Mouse (Mus musculus) CH12F3 (cell line): Measurements from ENCODE around the gene Uspl1.

ENCODE experiments used
- in situ Hi-C: fragments of 300-500 bp; cut with MboI; formaldehyde crosslinking; loops from 2 replicates; pipeline ENCODE4 v1.14.3; 2020; ENCODE audit warnings: low sequenced_read_pairs

Uspl1 gene

DNA sequence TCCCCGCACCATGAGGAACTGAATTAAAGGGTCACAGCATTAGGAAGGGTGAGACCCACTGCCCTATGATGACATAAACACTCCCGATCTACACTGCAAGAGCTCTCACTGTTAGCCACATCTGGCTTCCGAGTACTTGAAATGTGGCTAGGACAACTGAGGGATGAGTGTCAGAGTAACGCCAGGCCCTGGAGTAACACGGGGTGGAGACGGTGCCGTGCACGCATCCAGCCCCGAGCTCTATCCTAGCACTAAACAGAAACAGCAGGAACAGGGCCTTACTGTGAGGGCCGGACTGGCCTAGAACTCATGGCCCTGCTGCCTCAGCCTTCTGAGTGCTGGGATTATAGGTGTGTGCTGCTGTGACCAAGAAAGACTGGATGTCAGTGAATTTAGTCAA is 18.1 kb upstream of the Uspl1 start:
- in situ Hi-C loops = no loop called here

DNA sequence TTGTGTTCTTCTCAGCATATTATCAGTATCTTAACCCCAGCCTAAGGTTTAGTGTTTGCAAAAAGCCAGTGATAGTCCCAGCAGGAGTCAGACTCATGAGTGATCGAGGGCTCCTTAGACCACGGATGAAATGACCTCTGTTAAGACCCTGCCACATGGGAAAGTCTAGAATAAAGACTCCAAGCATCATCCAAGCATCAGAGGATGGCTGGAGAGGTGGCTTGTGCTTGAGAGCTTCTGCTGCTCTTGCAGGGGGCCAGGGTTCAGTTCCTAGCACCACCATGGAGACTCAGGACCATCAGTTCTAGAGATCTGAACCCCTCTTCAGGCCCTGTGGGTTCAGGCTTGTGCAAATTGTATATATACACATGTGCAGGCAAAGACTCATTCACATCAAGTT is 16.1 kb upstream of the Uspl1 start:
- in situ Hi-C loops = no loop called here

DNA sequence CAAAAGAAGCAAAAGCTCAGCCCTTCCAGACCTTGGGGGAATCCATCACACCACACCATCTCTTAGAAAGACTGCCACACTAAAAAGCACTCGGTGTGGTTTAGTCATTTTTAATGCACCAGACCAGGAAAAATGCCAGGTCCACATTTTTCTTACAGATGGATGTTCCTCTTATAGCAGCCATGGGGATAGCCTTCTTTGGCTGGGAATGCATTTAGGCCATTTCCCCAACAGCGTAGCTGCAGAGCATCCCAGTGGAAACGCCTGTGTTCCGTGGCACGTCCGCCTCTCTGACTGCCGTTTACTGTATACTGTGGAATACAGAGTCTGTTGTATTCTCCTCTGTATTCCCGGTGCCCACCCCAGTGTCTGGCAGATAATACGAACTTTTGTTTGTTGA is 15.3 kb upstream of the Uspl1 start:
- in situ Hi-C loops = no loop called here

DNA sequence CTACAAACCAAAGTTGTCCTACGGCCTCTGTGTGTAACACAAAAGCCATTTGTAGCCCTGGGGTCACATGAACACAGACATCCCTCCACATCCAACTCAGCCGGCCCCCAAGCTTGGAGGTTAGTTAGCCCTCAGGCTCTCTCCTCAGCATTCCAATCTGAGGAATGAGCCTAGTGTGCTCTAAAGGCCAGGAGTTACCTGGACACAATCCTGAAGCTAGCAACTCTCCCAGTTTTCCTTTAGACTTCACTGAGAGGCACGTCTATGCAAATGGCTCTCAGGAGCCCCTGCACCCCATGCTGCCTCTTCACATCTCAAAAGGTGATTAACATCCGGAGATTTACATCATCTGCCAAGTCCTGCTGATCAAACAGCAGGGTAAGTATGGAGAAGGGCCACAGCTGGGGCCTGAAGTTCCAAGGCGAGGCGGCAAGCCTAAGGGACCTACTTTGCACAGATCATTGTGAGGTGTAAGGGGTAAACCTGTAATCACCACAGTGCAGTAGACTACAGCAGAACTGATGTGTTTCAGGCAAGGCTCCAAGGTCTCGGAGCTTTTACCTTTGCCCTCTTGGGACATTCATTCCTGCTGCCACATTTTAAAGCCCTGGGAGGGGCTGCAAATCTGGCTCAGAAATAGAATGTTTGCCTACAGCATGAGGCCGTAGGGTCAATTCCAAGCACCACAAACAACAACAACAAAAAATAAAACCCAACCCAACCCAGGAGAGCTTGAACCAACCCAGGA is 13.1 kb upstream of the Uspl1 start:
- in situ Hi-C loops = no loop called here

DNA sequence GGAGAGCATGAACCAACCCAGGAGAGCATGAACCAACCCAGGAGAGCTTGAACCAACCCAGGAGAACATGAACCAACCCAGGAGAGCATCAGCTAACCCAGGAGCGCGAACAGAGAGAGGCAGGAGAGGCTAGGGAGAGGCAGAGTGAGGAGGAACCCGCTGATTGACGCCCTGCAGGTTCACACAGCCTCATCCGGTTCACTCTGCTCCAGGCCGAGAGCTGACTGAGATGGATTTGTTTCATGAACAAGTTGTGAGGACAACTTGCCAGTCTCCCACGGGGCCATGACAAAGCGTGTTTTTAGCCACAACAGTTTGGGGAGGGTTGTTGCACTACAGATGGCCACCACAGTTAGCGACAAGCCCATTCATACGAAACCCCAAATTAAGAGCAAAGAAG is 11.9 kb upstream of the Uspl1 start:
- in situ Hi-C loops = no loop called here

DNA sequence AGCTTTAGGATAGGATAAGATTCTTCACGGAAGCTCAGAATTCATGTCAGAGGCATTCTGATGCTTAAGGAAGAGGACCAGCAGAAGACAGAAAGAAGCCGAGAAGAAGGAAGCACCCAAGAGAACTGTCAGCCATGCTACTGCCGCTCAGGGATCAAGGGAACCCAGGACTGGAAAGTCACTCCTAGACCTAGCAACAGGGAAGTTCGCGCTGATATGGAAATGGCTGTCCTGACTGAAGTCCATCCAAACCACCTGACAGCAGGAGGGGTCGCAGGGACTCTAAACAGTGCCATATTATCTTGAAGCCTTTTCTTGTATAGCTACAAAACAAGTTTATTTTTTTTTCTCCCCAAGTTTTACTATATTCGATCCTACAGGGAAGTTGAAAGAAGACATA is 9.6 kb upstream of the Uspl1 start:
- in situ Hi-C loops = no loop called here

DNA sequence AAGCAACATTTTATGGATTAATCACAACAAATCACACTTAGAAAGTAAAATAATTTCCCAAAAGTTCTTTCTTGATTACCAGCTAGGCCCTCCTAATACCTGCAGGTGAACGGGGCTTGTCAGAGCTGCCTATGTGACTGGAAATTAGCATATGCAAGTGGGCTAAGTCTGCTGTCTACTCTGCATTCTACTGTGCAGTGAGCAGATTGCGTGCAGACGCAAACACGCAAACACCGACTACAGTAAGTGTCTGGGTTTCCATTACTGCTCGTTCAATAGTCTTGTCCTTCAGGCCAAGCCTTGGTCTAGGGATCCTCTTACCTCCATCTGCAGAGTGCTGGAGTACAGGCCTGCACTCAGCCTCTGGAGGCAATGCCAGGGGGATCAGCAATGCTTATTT is 8.4 kb upstream of the Uspl1 start:
- in situ Hi-C loops = no loop called here

DNA sequence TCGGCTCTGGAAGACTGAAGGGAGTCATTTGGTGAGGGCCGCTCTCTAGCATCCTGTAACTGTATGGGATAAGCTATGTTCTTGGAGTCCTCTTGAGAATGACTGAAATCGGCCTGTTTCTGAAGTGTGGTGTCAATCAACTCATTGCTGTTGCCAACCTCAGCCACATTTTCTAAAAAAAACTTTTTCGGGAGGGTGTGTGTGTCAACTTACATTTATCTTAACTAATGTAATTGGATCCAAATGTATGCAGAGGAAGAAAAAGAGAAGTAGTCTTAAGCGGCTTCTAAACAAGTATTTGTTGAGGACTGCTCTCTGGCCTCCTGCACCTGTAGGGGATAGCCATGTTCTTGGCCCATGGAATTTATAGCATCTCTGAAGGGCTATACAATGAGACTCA is 6.1 kb upstream of the Uspl1 start:
- in situ Hi-C loops = no loop called here

DNA sequence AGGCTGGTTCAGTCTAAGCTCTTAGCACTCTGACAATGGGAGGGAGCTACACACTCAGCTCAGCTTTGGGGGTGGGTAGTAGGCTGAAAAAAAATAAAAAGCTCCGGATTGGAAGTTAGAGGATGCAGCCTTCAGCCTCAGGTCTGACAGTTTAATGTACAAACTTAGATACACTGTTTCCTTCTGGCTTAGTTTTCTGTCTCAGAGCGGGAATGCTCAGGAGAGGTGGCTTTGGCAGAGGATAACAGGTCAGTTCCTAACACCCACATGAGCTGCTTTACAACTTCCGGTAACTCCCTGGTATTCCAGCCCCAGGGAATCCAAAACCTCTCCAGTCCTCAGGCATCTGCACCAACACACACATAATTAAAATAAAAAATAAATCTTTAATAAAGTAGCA is 4.3 kb upstream of the Uspl1 start:
- in situ Hi-C loops = loop anchor here (10.0 kb wide), 1 partner anchor 105 kb away; no protein-coding TSS in a partner anchor

DNA sequence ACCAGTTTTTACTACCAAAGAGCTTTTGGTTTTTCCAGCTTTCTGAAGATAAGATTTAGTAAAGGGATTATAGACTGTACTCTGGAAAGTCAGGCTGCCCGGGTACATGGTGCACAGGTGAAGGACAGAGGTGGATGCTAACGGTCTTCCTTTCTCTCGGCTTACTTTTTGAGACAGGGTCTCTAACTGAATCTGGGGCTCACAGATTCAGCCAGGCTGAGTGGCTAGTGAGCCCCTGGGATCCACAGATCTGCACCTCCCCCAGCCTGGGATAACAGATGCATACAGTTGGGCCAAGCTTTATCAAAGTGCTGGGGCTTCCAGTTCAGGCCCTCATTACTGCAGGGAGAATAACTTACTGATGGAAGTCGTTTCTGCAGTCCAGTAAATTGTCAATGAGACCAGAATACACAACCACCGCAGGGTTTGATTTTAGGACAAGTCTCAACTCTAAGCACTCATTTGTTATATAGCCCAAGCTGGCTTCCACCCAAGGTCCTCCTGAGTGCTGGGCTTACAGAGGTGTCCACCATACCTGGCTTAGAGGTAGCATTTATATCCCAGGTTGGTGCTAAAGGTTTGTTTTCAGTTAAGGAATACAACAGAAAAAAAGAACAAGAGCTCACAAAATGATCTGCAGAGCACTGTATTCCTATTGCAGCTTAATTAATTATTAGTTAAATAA is 1.8 kb upstream of the Uspl1 start:
- in situ Hi-C loops = loop anchor here (10.0 kb wide), 1 partner anchor 108 kb away; no protein-coding TSS in a partner anchor

DNA sequence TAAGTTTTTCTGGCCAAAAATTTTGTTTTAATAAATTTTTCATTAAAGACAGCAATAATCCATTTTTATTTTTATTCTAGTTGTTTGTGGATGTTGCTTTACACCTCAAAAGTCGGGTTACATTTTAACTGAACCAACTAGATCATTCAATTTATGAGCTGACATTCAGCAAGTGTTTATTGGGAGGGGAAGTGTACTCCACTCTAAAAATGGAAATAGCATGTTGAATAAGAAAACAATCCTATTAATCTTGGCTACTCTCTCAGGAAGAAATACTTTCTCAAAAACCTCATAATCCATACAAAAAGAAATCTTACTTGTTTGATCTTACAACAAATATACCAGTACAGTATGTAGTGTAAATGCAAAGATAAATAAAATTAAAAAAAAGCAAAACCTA is 1.0 kb upstream of the Uspl1 start:
- in situ Hi-C loops = loop anchor here (10.0 kb wide), 1 partner anchor 108 kb away; no protein-coding TSS in a partner anchor

DNA sequence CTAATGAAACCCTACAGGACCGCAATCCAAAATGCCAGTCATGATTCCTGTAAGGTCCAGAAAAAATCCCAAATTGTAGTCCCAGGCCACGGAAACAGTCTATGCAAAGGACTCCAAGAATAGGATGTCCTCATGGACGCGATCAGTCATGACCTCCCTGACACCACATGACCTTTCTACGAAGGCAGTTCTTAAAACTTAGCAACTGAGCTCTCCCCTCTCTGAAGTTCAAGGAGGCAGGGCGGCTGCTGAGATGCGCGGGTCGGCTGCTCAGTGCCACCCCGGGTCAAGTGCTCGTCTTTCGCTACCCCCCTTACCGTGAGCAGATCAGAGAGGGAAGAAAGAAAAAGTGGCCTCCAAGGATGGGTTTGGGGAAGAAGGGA is 438 bp upstream of the Uspl1 start:
- in situ Hi-C loops = loop anchor here (10.0 kb wide), 1 partner anchor 109 kb away; no protein-coding TSS in a partner anchor

DNA sequence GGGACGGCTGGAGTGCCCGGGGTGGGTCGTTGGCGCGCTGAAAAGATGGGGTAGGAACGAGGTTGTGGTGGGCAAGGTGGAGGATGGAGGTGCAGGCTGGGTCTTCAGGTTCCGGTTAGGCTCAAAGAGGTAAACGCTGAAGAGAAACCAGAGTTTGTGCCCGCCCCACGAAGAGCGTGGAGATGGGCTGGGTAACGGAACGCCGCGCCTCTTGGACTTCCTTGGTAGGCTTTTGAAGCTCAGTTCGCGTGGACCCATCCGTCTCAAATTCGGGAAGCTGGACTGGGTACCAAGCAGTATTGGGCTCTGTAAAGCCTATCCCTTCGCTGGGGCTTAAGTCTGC is 665 bp downstream of the Uspl1 start:
- in situ Hi-C loops = loop anchor here (10.0 kb wide), 1 partner anchor 110 kb away; no protein-coding TSS in a partner anchor

DNA sequence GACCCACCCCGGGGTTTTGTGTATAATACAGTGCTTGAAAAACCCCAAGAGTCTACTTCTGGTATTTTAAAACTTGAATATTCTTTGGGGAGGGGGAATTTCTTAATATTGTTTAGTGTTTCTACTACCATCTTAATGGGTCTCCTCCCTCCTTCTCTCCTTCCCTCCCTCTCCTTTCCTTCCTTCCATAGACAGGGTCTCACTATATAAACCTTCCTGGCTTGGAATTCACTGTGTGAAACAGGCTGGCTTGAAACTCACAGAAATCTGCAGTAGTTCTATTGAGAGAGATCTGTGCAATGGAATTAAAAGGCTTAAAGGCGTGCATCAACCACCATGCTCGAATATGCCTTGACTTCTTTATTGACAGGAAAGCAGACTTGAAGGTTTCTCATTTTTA is 1.7 kb downstream of the Uspl1 start:
- in situ Hi-C loops = loop anchor here (10.0 kb wide), 1 partner anchor 111 kb away; no protein-coding TSS in a partner anchor

DNA sequence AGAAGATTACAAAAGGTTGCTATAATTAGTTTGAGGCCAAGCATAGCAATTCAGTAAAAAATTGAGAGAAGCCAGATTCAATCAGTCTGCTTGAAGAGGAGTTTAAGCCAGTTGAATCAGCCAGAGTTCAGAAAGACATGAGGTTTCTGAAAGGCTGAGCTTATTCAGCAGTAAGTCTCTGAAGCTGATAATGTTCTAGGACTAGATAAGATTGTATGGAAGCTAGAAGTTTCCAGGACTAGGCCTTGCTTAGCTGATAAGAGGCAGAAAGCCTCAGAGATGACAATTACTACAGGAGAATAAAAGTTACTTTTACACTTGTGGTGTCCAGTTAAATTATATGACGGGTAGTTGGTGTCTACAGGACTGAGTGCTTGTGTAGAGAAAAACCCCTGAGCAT is 6.0 kb downstream of the Uspl1 start:
- in situ Hi-C loops = no loop called here

DNA sequence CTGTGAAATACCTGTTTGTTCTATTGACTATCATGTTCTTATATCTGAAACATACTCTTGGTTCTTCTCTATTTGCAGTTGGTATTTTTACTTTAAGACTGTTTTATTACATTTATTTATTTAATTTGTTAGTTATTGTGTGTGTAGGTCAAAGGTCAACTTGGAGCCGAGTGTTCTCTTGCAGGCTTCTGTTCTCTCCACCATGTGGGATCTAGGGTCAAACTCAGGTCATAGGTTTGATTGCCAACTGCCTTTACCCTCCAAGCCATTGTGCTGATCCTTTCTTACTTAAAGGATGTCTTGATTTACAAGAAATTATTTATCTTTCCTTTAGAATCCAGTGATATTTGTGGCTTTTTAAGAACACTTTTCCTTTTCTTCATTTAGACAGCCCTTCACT is 12.5 kb downstream of the Uspl1 start:
- in situ Hi-C loops = no loop called here

DNA sequence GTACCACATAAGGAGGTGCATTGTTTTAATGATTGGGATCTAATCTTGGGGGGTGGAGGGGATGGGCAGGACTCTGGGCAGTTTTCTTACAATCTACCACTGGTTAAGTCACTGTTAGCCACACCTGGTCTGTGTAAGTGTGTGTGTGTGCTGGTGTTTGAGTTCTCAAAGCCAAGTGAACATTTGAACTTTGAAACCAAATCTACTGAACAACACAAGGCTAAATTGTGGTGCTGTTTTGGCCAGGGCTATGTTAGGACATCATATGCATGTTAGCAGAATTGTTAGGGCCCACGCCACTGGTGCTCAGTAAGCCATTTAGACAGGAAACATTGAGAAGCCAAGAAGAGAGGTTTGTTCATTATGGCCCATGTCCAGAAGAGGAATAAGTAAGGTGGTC is 14.6 kb downstream of the Uspl1 start:
- in situ Hi-C loops = no loop called here

DNA sequence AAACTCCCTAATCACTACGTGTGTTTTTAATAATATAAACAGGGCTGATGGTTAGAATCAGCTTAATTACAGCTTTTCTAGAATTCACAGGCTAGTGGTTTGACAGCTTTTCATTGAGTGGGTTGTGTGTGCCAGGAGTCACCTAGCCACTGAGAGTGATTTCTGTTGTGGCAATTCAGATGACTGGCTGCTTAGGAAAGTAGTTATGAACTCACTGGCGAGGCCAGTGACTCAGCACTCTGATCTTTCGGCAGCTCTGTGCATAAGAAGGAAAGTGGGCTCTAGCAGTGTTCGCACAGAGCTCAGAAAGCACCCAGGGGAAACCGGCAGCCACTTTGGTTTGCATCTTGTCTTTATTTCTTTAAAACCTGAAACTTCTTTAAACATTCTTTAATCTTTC is 18.8 kb downstream of the Uspl1 start:
- in situ Hi-C loops = no loop called here

DNA sequence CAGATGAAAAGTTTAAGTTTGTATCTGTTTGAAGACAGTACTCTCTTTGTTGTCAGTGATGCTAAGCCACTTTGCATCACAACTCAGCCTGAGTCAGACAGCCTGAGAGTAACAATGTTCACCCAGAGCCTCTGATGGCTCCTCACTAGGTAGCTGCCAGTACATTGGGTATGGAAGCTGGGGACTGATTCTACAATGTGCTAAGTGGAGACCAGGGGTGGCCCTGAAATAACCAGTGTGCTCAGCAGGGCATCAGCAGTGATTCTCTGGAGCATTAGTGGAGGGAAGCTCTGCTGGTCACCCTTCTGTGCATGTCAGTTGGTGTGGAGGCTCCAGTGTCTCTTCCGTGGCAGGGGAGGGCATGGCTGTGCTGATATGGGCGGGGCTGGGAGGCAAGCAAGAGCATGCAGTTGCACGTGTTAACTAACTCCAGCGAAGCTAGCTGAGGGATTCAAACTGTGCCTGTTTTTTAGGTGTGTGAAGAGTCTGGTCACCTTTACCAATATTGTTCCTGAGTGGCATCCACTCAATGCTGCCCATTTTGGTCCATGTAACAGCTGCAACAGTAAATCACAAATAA is 19.7 kb downstream of the Uspl1 start:
- in situ Hi-C loops = no loop called here

DNA sequence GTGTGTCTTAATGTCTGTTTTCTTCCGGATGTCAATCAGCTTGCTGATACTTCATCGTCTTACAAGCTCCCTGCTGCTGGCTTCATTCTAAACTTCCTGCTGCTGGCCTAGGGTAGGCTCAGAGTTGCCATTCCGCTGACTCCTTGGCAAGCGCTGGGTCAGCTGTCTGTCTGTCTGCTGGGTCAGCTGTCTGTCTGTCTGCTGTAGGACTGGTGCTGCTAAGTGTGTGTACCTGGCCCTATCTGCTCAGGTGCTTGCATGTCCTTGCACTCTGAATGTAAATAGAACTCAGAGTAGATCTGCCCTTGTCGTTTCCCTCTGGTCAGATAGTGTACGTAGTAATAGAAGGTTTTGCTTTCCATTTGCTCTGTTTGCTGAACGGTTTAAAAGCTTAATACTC is 20.7 kb downstream of the Uspl1 start:
- in situ Hi-C loops = no loop called here

DNA sequence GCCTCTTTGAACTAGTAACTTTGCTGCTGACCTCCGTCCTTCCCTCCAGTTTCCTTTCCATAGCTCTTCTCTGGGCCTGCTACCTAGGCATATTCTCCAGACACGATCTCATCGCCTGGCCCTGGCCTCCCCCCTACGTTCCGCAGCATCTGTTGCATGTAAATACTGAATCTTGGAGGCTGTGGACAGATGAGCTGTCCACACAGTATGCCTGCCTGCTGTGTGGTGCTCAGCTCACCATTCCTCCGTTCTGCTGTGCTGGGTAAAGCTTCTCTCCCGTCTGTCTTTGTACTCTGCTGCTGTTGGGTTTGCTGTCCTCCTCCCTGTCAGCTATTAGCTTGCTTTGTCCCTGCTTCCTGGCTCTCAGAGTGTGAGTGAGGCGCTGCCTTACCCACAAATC is 21.1 kb downstream of the Uspl1 start:
- in situ Hi-C loops = no loop called here

DNA sequence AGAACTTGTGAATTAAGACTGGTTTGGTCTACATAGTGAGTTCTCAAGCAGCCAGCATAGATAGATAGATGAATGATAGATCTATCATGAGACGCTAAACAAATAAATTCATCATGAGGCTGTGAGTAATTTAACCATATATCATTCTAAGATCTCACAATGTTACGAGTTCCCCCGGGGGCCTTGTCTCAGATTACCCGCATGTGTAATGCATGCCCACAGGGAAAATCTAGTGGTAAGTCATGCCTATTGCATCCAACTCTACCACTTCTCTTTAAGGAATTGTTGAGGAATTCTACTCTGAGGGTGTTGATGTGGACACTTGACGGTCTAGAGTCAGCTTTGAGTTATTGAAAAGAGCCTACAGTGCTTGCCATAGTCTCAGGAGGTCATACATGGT is 22.1 kb downstream of the Uspl1 start:
- in situ Hi-C loops = no loop called here
